Mouse (Mus musculus) heart, postnatal 25 days (tissue): ENCODE measurements around the gene Zfp146. TPM values are rescaled to one million over a fixed set of nuclear protein-coding genes. Genes with fewer than 3 reads are reported as not detected.
A peak's percentile ranks its signal among the peaks of the same experiment; 100 is the strongest.
"Not testable (repeated sequence)": the region's sequence is repeated elsewhere in the genome, so short reads cannot be mapped to it uniquely, and the experiment has no call there.

Source experiments
- DNase-seq: peaks from one replicate; pipeline ENCODE4 v3.0.0; 2022; ENCODE audit warnings: low spot score
- intact Hi-C: fragments of 180-260 bp; cut with DNase I; formaldehyde crosslinking; loops from one replicate; pipeline ENCODE4 v1.15.1; 2025
- total RNA-seq, 2 experiments: library from RNA; stranded (reverse); gene quantifications; 2 replicates each; pipeline ENCODE4 v1.2.3; 2021

Zfp146 gene
- total RNA-seq, result 10 to 100 TPM; 27.7 to 31.0 TPM

DNA sequence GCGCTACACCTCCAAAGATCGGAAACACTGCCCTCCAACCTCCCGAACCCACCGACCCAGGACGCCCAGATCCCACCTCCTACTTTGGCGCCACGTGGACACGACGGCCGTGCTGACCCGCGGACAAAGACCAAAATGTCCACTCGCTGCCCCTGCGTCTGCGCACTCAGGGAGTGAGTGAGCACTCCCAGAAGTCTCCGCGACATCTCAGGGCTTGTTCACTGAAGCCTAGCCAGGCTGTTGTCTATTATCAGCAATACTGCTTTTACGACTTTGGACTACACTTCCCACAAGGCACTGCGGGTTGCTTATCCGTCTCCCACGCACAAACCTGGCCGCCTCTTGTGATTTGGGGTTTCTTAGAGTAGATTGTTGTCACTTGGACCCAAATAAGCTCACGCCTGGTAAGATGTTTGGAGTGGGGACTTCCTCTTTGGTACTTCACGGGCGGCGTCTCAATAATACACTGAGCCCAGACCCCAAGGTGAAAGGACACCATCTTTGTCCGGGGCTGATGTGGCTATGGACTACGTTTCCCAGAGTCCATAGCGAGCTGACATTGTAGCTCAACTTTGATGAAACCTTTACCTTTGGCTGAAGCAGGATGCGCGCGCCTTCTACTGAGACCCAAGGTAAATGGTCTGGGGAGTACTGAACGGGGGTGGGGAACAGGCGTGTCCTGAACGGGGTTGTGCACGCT lies at the start of gene Zfp146:
Zfp146 (minus strand) TSS at position 168 of the 700 bp plus-strand sequence.
- intact Hi-C loops, result loop anchor here (5.0 kb wide), 2 partner anchors 42 to 147 kb away; no protein-coding TSS in a partner anchor
- peak; percentile 85 for DNase-seq

DNA sequence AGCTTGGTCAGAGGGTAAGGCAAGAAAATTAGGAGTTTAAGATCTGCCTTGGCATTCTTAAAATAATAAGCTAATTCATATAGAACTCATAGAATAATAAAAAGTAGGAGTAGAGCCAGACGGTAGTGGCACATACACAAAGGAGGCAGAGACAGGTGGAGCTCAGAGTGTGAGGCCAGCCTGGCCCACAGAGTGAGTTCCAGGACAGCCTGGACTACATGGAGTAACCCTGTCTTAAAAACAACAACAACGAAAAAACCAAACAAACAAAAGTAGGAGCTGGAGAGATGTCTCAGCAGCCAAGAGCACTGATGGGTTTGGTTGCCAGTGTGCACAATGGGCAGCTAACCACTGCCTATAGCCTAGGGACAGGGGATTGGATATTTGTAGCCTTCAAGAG lies 47.7 kb upstream of the Zfp146 start:
- DNase-seq, result no peak
- intact Hi-C loops, result loop anchor here (5.0 kb wide), 1 partner anchor 35 kb away; the partner anchor contains the start of gene Cox7a1

DNA sequence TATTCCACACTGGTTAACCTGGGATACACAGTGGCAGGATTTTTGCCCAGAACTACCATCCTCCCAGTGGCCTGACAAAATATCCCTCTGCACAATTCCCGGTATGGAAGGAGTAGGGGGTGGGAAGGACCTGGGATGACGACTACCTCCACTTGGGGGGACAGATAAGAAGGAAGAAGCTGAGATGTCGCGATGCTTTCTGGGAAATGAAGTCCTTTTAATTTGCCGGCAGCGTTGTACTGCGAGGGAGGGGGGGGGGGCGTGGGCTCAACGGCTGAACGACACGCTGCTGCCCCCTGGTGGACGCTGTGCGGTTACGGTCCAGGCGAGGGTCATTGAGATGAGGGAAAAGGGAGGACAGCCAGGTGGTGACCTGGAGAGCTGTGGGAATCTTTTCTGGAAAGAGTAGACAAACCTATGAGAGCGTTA lies 47.2 kb upstream of the Zfp146 start:
- intact Hi-C loops, result loop anchor here (5.0 kb wide), 1 partner anchor 34 kb away; the partner anchor contains the start of gene Cox7a1
- DNase-seq, result no peak

DNA sequence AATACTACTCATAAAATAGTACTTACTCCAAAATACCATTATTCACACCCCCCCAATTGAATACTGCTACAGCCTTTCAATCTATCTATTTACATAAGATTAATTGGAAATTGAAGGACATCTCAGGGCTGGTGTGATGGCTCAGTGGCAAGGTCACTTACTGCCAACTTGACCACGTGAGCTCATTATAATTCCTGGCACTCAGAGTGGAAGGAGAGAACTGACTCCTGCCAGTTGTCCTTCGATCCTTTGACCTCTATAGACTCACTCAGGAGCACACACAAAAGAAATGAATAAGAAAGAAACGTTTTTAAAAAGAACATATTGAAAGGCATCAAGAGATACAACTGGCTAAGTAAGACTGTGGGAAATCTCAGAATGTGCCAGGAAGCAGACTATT lies 46.3 kb upstream of the Zfp146 start:
- no peak for DNase-seq
- intact Hi-C loops, result loop anchor here (5.0 kb wide), 1 partner anchor 34 kb away; the partner anchor contains the start of gene Cox7a1

DNA sequence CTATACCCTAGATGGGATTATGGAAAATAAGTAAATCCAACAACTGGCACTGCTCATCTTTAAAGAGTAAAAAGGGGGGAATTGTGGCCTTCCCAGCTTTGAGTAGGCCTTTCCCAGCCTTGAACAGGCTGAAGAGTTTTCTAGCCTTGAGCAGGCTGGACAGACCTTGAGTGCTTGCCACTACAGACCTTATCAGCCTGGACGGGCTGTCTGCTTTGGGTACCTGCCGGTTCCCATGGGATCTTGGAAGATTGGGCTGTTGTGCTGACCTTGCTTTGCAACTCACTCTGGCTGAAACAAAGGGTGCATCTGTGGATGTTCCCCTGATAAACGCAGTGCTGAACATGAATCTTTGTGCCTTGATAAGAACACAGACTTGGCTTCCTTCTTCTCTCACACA lies 44.3 kb upstream of the Zfp146 start:
- intact Hi-C loops, result no loop called here

DNA sequence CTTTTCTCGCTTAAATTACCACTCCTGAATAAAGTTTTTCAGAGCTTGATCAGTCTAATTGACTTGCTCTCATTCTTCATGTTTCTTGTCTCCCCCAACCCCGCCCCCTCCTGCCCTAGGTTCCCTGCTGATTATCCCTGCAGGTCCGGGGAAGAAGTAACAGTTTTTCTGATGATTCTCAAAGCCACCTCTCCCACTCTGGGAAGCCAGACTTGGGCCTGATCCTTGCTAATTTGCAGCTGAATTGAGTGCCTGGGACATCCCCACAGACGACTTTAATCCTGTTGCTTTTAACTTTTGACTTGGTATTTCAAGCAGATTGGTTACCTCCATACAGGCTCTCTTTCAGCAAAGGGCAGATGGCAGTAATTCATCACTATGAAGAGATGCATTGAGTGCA lies 41.5 kb upstream of the Zfp146 start:
- no peak for DNase-seq
- intact Hi-C loops, result no loop called here

More for the DNA sequence above, 44.3 kb upstream of the Zfp146 start:
- no peak for DNase-seq

DNA sequence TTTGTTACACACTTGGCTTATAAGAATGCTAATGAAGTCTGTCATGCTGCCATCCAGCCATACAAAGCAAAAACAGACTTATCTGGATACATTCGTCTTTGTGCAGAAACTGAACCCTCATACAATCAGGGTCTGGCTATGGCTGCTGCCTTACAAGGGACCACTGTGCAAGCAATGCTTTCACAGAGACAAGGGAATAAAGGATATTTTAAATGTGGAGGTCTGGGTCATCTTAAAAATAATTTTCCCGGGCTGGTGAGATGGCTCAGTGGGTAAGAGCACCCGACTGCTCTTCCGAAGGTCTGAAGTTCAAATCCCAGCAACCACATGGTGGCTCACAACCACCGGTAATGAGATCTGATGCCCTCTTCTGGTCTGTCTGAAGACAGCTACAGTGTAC lies 36.8 kb upstream of the Zfp146 start:
- intact Hi-C loops, DNase-seq: not testable (repeated sequence)

DNA sequence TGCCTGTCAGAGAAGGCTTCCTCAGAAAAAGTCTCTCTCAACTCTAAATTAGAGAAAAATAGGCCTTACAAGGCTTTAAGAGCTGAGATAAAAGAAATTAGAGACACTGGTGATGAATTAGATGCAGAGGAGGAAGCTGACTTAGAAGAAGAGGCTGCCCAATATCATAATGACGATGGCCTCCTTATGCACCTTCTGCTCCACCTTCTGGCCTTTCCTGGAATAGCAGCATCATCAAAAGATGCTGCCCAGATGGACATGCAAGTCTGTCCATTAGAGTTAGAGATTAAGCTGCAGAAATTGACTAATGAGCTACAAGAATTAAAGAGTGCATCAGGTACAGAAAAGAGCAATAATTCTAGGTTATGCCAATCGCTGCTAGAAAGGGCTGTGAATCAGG lies 35.8 kb upstream of the Zfp146 start:
- no peak for DNase-seq
- intact Hi-C loops, result loop anchor here (1.0 kb wide), 1 partner anchor 24 kb away; no protein-coding TSS in a partner anchor

DNA sequence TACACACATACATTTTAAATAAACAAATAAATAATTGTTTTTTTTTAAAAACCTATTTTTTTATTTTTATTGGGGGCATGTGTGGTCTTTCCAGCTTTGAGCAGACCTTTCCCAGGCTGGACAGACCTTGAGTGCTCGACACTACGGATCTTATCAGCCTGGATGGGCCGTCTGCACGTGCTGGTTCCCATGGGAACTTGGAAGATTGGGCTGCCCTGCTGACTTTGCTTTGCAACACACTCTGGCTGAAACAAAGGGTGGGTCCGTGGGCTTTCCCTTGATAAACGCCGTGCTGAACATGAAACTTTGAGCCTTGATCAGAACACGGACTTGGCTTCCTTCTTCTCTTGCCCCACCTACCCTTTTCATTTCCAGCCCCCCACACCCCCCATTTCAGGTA lies 34.8 kb upstream of the Zfp146 start:
- intact Hi-C loops, result loop anchor here (5.0 kb wide), 1 partner anchor 192 kb away; no protein-coding TSS in a partner anchor
- DNase-seq, result no peak

DNA sequence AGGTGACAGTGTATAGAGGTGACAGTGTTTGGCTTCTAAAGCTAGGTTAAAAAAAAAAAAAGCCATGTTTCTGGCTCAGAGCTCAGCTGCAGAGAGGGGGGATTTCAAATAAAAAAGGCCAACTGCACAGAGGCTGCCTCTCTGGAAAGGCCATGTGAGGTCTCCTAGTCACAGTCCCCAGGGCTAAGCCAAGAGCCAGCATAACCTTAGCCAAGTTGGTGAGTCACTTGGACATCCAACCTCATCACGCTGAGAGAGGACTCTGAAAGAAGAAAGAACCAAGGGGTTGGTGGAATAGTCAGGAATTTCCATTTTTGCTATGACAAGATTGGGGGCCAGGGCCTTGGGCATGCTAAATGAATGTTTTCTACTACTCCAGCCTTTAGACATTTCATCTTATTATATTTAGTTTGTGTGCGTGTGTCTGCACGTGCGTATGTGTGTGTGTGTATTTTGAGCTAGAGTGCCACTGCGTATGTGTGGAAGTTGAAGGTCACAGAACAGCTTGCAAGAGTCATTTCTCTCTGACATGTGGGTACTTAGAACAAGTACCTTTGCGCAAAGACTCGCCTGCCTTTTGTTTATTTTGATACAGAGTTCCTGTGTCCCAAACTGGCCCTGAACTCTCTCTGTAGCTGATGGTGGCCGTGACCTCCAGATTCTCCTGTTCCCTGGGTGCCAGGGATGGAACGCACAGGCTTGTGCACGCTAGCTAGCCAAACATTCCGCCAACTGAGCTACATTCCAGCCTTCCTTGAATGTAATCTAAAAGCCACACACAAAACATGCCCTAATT lies 33.5 kb upstream of the Zfp146 start:
- intact Hi-C loops, result loop anchor here (5.0 kb wide), 1 partner anchor 191 kb away; no protein-coding TSS in a partner anchor
- DNase-seq, result peak; percentile 66

DNA sequence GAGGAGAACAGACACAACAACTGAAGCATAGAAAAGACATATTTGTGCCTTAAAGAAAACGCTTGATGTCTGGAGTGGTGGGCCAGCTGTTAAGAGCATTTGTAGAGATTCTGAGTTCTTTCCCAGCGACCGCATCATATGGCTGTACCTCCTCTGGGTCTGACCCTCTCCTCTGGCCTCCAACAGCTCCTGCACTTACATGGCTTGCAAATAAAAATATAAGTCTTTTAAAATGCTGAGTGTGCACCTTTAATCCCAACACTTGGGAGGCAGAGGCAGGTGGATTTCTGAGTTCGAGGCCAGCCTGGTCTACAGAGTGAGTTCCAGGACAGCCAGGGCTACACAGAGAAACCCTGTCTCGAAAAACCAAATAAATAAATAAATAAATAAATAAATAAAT lies 31.1 kb upstream of the Zfp146 start:
- intact Hi-C loops, result loop anchor here (5.0 kb wide), 1 partner anchor 188 kb away; no protein-coding TSS in a partner anchor
- DNase-seq, result not testable (repeated sequence)

DNA sequence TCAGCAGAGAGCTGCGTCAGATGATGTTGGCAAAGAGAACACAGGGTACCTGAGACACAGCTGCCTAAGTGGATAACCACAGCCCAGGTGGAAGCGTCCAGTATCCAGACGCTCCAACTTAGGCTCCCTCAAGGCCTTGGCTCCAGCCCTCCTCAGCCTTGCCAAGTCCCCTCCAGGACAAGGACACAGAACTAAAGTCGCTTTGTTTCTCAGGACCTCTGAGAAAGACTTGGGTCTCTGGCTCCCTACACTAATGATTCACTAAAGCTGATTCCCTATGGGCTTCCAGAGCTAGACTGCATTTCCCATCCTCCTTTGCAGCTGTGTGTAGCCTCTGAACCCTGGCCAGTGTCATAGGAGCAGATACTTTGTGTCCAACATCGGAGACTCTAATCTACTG lies 30.6 kb upstream of the Zfp146 start:
- DNase-seq, result no peak
- intact Hi-C loops, result loop anchor here (5.0 kb wide), 1 partner anchor 188 kb away; no protein-coding TSS in a partner anchor

DNA sequence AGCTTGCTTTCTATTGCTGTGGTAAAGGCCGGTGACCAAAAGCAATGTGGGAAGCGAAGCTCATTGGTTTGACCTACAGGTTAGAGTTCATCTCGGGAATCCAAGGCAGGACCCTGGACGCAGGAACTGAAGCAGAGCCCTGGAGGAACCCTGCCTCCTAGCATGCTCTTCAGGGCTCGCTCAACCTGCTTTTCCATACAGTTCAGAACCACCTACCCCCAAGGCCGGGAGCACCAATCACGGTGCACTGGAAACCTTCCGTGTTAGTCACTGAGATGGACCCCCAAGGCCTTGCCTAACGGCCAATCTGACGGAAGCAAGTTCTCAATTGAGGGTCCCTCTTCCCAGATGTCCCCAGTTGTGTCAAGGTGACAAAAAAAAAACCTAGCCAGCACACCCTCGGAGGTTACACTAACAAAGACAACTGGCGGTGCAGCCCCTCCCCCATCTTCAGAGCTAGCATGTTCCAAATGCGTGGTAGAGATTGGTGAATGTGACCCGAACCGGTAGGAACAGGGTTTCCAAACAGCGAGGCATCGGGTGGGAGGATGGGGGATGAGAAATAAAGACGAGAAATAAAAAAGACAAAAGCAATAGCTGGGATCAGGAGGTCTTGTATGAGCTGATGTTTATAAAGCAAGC lies 30.1 kb upstream of the Zfp146 start:
- intact Hi-C loops, result loop anchor here (5.0 kb wide), 1 partner anchor 187 kb away; no protein-coding TSS in a partner anchor
- DNase-seq, result no peak

DNA sequence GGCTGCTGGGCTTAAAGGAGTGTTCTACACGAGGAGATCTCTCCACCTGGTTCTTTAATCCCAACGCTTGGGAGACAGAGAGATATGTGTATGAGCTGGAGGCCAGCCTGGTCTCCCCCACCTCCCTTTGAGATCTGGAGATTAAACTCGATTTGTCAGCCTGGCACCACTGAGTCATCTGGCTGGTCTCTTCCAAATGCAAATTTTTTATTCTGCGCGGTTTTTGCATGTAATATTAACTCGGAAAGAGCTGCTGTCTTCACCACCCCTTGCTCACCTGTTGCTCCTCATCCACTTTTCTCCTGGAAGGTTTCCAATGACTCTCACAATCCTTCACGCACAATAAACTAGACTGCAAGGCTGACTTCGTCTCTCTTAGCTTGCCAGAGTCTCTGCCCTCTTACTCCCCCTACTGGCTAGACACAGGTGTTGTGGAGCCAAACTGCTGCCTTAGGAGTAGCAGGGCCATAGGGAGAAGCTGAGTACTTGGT lies 29.0 kb upstream of the Zfp146 start, which contains the start of gene Capns1:
Capns1 (minus strand) TSS at position 331 of the 491 bp plus-strand sequence.
- DNase-seq, result no peak
- intact Hi-C loops, result no loop called here

DNA sequence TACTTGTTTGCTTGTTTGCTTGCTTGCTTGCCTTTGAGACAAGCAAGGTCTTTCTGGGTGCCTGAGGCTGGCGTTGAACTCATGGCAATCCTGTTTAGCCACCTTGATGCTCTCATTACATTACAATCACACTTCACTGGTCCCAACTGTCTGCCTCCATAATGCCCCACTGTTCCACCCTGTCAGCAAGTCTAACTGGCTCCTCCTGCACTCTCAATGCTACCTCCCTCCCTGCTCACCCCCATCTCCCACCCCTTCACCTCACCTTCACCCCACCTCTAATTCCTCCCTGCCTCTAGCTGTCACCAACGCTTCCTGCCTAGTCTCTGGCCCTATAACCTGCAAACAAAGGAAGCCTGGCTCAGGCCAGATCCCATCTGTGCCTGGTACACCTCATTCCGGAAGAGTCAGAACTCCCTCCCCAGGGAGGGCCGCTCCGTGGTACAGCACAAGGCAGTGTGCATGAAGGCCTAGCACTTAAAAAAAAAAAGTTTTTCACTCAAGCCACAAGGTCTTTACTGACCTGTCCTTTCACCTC lies 28.1 kb upstream of the Zfp146 start:
- intact Hi-C loops, result no loop called here

DNA sequence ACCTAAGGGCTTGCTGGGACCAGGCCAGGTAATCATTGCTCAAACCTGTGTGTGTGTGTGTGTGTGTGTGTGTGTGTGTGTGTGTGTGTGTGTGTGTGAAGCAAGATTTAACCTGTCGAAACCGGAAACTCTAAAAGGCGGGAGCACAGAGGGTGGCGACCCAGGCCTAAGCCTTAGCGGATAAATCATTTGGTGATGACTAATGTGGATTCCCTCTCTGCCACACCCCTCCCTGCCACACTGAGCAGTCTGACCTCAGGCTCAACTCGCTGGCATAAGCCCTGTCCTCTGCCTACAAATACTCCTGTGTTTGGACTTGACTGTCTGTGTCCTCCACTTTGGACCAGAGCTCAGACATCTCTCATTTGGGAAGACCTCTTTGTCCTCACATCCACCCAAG lies 26.6 kb upstream of the Zfp146 start:
- no peak for DNase-seq
- intact Hi-C loops, result no loop called here

More for the DNA sequence above, 28.1 kb upstream of the Zfp146 start:
- DNase-seq, result no peak

DNA sequence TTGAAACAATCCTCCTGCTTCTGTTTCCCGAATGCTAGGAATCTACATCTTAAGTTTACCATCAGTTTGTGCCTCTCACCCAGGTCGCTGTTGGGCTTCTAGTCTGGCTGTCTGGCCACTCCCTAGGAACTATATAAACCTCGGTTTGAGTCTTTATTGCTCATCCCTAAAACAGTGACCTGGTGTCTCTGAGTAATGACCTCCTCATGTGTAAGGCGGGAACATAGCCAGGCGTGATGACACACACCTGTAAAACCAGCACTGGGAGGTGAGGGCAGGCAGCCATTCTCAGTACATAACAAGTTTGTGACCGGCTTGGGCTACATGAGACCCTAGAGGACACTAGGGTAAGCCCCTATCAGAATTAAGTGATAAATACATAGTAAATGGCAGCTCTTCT lies 25.9 kb upstream of the Zfp146 start:
- intact Hi-C loops, result no loop called here
- DNase-seq, result no peak

DNA sequence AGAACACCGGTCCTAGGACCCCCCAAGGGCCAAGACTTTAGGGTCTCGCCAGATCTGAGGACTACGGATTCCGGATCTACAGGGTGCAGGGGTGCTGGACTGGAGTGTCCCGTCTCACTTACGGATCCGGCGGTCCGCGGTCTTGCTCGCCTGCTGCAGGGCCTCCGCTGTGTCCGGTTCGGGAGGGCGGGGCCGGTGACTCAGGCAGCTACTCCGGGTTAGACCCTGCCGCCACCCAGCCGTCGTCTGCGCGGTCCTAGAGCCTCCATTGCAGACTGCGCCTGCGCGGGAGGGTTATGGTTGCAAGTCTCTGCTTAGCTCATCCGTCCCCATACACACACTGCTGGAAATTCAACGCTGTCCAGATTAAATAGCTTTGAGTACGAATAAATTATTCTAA lies 25.3 kb upstream of the Zfp146 start:
- peak; percentile 92 for DNase-seq
- intact Hi-C loops, result no loop called here

DNA sequence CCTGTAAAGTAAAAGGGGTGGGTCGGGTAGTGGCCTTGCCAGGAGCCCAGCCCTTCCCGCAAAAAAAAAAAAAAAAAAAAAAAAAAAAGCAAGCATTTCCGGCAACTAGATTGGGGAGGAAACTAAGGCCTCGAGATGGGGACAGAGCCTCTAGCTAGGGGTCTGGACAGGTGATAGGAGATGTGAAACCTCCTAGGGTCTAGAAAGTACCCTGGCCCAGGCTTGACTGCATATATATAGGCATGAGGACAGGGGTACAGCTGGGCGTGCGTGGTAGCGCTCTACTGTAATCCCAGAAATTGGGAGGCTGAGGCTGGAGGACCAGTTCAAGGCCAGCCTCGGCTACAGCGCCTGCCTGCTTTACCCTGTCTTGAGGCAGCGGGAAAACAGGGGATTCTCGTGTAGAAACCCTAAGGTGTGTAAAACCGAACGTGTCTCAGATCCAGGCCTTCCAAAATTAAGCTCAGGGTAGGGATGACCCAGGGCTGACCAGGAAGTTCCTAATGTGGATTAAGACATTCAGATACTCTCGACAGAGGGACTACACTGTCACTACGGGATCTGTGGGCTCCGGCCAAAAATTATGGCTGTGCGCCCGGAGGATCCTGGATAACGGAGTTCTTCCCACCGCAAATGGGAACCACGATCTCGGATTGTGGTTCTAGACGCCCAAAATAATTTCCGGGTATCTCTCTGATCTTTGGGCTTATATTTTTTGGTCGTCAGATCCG lies 24.7 kb upstream of the Zfp146 start:
- no peak for DNase-seq

More for the DNA sequence above, 24.7 kb upstream of the Zfp146 start:
- intact Hi-C loops, result no loop called here
